Mouse (Mus musculus): ENCODE results near the gene Nubp1.

DNA sequence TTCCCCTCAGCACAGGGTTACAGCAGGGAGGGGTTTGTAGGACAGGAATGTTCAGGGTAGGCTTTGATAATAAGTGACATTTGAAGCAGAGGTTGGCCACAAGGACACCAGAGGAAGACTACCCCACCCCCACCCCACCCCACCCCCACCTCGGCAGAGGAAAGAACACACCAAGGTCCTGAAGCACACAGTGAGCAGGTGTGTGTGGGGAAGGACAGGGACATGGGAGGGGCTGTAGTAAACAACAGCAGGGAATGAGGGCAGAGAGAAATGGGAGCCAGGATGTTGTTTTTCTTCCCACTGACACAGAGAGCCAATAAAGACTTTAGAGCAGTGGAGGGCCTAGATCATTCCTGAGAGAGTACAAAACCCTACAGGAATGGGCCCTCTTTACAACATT lies 34.5 kb upstream of the Nubp1 start:
- TF ChIP-seq POLR2A (IDR thresholded peaks at IDR 0.05; ENCODE audit: low read depth, low read length) = no peak
- TF ChIP-seq CTCF (IDR thresholded peaks at IDR 0.05; ENCODE audit: extremely low read depth, insufficient read depth, insufficient read length, insufficient replicate concordance) = no peak
